Mouse (Mus musculus) left cerebral cortex, adult 2 months (tissue): ENCODE measurements at regions not wholly inside any gene's neighbourhood (a gene's known extent, or its start where the extent isn't known, plus 50 kb on each side); places are given as distances from the start of the nearest gene placed in this dataset.
A peak's percentile ranks its signal among the peaks of the same experiment; 100 is the strongest.

ENCODE experiments used
- DNase-seq, 2 experiments: peaks; one replicate each; pipeline ENCODE4 v3.0.0; 2021 to 2022; ENCODE audit warnings: low spot score in 2 of 2, mixed read lengths in 1 of 2; ENCODE audit errors: extremely low spot score in 1 of 2
- H3K27ac ChIP-seq: fragments of 200-600 bp; 2 replicates; pipeline ENCODE4 v1.8.1; 2022
- H3K4me3 ChIP-seq: fragments of 200-600 bp; 2 replicates; pipeline ENCODE4 v1.8.1; 2022
- CTCF ChIP-seq: fragments of 200-600 bp; IDR thresholded peaks from 2 replicates; pipeline ENCODE4 v1.8.1; 2022; ENCODE audit warnings: antibody characterized with exemption, mild to moderate bottlenecking, moderate library complexity
- intact Hi-C: fragments of 180-260 bp; cut with DNase I; formaldehyde crosslinking; loops from one replicate; pipeline ENCODE4 v1.15.1; 2025

GRCm38 (mm10) chr11:24925135-24925534 lies 847.3 kb downstream of the Bcl11a start:
- H3K27ac ChIP-seq, result no peak overlapping the region
- intact Hi-C loops, result no loop called here
- no peak for DNase-seq
- no peak for TF ChIP-seq CTCF
- no peak overlapping the region for H3K4me3 ChIP-seq

- DNase-seq, result no peak
- TF ChIP-seq CTCF, result no peak
- Histone ChIP-seq H3K27ac (no peak overlapping the region), H3K4me3 (no peak overlapping the region)
- intact Hi-C loops, result no loop called here
Observed at GRCm38 (mm10) chr11:24943646-24944045, 865.8 kb downstream of the Bcl11a start.

- H3K4me3 ChIP-seq, result no peak overlapping the region
- no peak for DNase-seq
- no peak overlapping the region for H3K27ac ChIP-seq
- intact Hi-C loops, result no loop called here
- no peak for TF ChIP-seq CTCF
Observed at GRCm38 (mm10) chr11:24951161-24951560, 873.3 kb downstream of the Bcl11a start.

- no peak overlapping the region for H3K27ac ChIP-seq
- intact Hi-C loops, result no loop called here
- no peak for TF ChIP-seq CTCF
Observed at GRCm38 (mm10) chr11:24972359-24972758, 894.5 kb downstream of the Bcl11a start.

GRCm38 (mm10) chr11:24980193-24980665 lies 902.4 kb downstream of the Bcl11a start:
- TF ChIP-seq CTCF, result no peak
- no peak for DNase-seq
- intact Hi-C loops, result no loop called here
- H3K4me3 ChIP-seq, result no peak overlapping the region
- no peak overlapping the region for H3K27ac ChIP-seq

More at GRCm38 (mm10) chr11:24972359-24972758, 894.5 kb downstream of the Bcl11a start:
- no peak overlapping the region for H3K4me3 ChIP-seq
- no peak for DNase-seq

GRCm38 (mm10) chr11:24983060-24983629 lies 905.3 kb downstream of the Bcl11a start:
- TF ChIP-seq CTCF, result no peak
- intact Hi-C loops, result no loop called here
- no peak for DNase-seq
- Histone ChIP-seq H3K4me3 (no peak overlapping the region), H3K27ac (no peak overlapping the region)

GRCm38 (mm10) chr11:25005491-25005890 lies 927.6 kb downstream of the Bcl11a start:
- DNase-seq, result no peak
- intact Hi-C loops, result no loop called here
- Histone ChIP-seq H3K27ac (no peak overlapping the region), H3K4me3 (no peak overlapping the region)
- TF ChIP-seq CTCF, result no peak

- H3K4me3 ChIP-seq, result no peak overlapping the region
- intact Hi-C loops, result no loop called here
- no peak for DNase-seq
- TF ChIP-seq CTCF, result no peak
- H3K27ac ChIP-seq, result no peak overlapping the region
Observed at GRCm38 (mm10) chr11:25026786-25027185, 948.9 kb downstream of the Bcl11a start.

GRCm38 (mm10) chr11:25040983-25041382 lies 963.1 kb downstream of the Bcl11a start:
- H3K4me3 ChIP-seq, result no peak overlapping the region
- TF ChIP-seq CTCF, result no peak
- H3K27ac ChIP-seq, result no peak overlapping the region
- intact Hi-C loops, result no loop called here
- DNase-seq, result peak in 1 of 2 experiments; percentile 13

- intact Hi-C loops, result no loop called here
- no peak for DNase-seq
- no peak for TF ChIP-seq CTCF
- no peak overlapping the region for H3K4me3 ChIP-seq
- no peak overlapping the region for H3K27ac ChIP-seq
Observed at GRCm38 (mm10) chr11:25042763-25043162, 964.9 kb downstream of the Bcl11a start.

GRCm38 (mm10) chr11:25045339-25045738 lies 967.5 kb downstream of the Bcl11a start:
- Histone ChIP-seq H3K27ac (no peak overlapping the region), H3K4me3 (no peak overlapping the region)
- TF ChIP-seq CTCF, result no peak
- DNase-seq, result no peak
- intact Hi-C loops, result no loop called here

GRCm38 (mm10) chr11:25045977-25046376 lies 968.1 kb downstream of the Bcl11a start:
- no peak for DNase-seq
- Histone ChIP-seq H3K4me3 (no peak overlapping the region), H3K27ac (no peak overlapping the region)
- intact Hi-C loops, result no loop called here
- TF ChIP-seq CTCF, result no peak; the same call in 1 of the 2 replicates

GRCm38 (mm10) chr11:25055698-25056097 lies 977.8 kb downstream of the Bcl11a start:
- Histone ChIP-seq H3K4me3 (no peak overlapping the region), H3K27ac (no peak overlapping the region)
- no peak for DNase-seq
- intact Hi-C loops, result no loop called here
- TF ChIP-seq CTCF, result no peak
